Mouse (Mus musculus): ENCODE data around the gene Ubash3b.

Gene Ubash3b

DNA sequence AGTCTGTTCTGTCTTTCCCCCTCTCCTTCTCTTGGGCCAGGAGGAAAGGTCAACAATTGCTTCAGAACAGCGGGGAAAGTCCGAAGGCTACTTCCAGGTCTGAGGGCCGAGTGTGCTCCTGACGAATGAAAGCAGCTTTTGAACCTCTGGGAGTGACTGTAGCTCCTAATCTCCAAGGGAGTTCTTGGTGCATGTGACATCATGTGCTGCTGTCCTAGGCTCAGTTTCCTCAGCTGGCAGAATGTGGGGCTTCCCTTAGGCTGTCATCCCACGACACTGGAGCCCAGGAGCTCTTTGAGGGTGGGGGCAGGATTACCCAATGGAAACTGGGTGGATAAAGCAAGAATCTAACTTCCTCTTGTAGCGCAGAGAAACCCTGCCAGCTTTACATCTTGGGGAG lies at the start of gene Ubash3b:
TSS of gene Ubash3b (minus strand) at position 285 of the 400 bp plus-strand sequence.
- no peak for DNase-seq (ENCODE audit: low spot score)

DNA sequence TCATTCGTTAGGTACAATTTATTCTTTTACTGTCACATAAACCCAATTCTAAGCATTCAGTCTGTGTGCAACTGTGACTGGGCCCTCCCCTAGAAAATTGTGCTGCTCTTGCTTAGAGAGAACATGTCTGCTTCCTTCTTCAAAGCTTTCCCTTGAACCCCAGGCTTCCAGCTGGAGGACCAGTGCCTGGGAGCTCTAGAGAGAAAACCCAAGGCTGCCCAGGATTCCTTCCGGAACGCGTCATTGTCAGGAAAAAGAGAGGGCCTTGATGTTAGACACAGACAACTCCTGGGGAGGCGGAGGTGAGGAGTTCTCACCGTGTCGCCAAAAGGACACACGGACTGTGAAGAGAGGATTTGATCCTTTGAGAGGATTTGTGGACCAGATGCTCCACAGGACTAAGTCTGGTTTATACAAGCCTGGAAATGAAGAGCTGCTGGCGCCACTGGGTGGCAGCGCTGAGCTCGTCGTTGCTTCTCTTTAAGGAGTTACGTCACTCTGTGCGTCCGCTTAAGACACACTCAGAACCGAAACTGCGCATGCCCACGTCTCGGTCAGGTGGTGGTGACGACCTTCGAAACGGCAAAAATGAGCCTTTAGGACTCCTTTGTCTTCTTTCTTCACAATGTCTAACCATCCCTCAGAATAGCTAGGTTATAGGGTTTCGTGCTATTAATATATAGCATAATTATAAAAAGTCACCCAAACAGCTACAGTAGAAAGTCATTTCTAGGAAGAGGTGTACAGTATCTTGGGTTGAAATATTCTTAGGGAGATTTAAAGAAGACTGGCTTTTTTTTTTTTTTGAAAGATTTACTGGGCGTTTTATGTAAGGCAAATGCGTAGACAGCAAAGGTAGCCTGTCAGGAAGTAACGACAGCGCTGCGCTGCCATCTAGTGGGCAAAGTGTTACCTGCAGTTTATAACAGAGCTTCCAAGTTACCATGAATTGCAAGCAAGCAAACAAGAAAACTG lies 45.9 kb upstream of the Ubash3b start:
- DNase-seq (ENCODE audit: low spot score), result peak; percentile 95

DNA sequence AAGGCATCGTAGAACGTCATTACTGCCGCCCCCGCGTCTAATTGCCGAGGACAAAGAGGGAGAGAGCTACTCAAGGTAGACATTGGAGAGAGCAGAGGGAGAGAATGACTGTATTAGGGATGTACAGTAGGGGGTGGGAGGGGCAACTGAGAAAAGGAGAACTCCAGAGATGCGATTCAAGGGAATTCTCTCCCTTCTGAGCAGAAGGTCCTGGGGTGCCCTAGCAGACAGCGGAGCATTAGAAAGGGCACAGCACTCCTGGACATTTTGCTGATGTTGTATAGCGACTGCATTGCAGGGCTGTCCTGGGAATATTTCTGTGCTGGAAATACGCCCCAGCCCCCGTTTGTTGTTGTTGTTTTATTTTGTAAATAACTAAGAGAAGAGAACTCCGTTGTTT lies 45.2 kb upstream of the Ubash3b start:
- DNase-seq (ENCODE audit: low spot score), result no peak

DNA sequence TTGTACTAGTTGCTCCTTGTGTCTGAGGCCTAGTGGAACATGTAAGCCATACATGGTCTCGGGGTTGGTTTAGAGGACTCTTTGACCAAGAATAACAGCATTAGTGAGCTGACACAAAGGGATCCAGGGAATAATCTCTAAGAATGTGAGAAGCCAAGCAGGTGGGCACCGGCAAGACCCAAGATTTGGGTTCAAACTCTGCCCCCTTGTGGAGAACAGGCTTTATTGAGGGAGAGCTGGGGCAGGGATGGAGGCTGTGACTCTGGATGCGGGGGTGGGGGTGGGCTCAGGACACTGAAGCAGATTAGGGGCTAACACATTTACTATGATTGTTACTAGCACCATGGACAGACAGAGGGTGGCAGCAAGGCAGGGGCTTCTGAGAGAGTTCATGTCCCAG lies 43.8 kb upstream of the Ubash3b start:
- no peak for DNase-seq (ENCODE audit: low spot score)

DNA sequence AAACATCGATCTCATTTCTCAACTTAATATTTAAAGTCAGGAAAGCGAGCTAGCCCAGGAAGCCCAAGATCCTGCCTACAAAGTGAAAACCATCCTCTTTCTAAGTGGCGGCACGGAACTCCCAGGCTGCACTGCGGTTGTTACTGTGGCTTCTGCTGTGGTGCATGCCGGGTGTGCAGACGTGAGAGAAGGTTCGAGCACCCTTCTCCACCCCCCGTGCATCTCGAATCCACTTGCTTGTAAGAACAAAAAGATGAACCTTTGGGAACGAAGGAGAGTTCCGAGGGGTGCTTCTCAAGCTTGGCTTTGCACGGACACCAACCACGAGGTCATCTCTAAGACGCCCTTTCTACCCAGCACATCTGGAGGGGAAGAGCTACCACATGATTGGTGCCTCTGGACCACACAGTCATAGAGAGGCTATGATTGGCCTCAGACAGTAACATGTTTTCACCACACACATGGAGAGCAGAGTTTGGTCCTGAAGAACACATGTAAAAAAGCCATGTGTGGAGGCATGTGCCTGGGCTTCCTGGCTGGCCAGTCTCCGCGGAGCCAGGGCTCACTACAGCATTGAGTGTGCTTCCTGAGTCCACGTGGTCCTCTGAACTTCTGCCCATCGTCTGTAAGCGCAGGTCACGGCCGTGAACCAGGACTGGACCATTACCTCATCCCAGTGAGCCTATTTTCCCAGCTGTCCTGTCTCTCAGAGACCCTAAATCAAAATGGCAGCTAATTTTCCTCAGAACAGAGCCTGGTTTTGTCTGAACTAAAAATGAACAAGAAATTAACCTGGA lies 38.2 kb upstream of the Ubash3b start:
- DNase-seq (ENCODE audit: low spot score), result no peak

DNA sequence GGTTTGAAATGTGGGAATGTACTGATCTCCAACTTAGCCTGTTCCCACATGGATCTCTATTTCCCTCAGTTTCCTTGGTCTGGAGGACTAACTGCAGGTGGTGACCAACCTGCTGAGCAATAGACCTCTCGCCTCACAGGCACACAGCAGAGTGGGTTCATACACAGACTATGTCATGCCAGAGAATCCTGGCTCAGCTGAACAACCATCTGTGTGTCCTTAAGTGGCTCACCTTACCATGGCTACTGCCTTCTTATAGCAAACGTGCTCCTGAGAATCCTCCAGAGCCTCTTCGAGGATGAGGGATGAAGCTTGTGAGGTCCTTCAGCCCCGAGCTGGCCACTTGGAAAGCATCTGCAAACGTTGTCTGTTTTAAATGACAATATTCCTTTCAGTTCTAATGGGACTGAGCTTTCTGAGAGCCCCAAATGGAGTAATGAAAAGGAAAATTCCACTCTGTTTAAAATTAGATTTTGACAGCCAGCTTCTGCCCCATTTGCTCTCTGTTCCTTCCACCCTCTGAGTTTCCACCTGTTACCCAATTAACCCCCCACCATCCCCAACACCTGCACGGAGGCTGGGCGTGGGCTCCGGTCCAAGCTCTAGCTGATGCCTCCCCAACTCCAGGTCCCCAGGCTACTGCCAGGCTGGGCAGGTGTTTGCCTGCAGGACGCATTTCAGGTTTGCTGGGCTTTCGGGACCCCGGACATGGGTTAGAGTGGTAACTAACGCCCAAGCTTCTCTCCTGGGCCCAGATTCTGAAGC lies 37.2 kb upstream of the Ubash3b start:
- DNase-seq (ENCODE audit: low spot score), result no peak

DNA sequence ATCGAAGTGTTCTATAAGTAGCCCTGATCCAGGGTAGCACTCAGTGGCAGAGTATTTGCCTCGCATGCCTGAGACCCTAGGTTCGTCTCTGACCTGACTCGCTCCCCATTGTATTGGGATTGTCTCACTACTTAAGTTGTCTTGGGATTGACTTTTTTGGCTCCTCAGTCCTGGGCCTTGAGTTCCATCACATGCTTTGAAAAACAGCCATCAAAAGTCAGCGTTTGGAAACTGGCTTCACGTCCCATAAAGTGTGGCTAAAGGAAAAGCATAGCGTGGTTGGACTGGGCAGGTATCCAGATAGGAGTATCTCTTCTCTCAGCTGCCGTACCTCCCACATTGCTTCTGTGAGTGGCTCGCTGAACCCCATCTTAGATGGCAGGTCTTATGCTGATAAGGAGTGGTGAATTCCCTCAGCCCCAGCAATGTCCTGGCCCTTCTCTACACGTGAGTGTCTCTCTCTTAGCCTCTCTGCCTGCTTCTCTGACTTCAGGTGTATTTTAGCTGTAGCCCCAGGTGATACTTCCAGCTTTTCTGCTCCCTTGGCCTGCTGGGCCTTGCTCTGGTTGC lies 34.3 kb upstream of the Ubash3b start:
- no peak for DNase-seq (ENCODE audit: low spot score)

DNA sequence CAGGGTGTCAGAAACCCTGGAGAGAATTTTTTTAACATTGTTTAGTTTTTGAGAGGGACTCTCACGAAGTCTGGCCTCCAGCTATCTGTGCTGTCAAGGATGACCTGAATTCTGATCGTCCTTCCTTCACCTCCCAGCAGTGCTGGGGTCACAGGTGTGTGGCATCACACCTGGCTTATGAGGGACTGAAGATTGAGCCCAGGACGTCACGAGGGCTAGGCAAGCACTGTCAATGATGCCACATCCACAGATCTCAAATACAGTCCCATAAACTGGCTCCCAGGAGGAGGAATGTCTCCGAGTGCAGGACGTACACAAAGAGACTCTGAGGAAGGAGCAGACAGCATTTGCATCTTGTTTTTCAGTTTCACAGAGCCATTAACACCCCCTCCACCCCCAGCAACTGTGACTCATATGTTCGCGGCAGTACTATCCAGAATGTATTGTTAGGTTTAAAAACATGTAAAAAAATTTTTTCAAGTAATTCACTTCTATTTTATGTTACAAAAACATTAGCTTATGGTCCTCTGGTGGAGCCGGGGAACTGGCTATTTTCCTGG lies 30.2 kb upstream of the Ubash3b start:
- DNase-seq (ENCODE audit: low spot score), result no peak

DNA sequence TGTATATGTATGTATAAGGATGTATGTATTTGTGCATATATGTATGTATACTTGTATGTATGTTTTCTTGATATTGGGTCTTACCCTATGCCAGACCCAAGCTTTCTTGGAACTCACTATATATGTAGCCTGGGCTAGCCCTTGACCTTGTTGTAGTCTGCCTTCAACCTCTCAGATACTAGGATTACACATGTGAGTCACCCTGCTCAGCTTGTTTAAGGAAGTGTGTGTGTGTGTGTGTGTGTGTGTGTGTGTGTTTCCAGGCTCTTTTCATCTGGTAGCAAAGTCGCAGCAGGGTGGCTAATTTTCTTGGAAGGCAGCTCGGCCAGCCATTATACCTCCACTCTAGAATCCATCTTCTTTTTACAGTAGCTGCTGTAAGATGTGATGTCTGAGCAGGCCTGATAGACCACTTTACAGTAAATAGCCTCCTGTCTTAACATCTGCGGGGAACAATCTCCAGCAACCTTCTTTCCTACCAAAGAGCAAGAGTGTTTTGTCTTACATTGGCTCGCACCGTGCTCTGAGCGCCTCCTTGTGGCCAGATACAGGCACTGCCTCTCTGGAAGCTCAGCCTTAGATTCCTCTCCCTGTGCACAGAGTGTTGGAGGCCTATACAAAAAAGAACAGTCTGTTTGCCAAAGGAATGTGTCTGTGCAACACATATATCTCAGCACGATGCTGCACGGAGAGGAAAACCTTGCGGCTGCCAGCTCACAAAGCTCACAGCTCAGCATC lies 29.4 kb upstream of the Ubash3b start:
- DNase-seq (ENCODE audit: low spot score), result peak; percentile 75

DNA sequence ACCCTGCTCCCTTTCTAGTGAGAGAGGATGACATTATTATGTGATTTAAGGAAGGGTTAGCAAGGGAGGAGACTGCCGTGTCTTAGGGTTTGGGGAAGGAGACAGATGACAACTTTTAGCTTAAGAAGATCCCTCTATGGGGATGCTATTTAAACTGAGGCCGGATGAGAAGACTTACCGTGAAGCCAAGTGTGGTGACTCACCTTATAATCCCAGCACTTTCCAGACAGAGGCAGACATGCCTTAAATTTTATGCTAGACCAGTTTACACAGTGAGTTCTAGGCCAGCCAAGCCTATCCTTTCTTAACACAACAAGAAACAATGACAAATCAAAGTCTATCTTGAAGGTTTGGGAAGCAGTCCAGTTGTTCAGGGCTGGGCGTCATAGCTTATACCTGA lies 26.4 kb upstream of the Ubash3b start:
- no peak for DNase-seq (ENCODE audit: low spot score)

DNA sequence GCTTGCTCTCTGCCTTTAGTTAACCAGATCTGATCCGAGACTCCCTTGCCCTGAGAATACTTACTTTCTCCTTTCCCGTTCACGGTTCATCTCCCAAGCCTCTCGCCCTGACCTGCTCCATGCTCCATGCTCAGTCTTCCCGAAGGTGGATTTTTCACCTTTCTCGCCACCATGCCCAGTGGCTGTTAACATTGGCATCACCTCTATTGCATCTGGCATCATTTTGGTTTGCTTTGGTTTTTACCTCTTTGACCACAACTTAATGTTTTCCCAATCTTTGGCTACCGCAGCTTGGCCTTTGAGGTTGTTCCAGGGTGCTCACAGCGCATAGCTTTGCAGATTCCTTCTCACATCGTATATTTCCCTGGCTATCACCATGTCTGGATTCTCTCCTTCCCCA lies 26.0 kb upstream of the Ubash3b start:
- DNase-seq (ENCODE audit: low spot score), result no peak

DNA sequence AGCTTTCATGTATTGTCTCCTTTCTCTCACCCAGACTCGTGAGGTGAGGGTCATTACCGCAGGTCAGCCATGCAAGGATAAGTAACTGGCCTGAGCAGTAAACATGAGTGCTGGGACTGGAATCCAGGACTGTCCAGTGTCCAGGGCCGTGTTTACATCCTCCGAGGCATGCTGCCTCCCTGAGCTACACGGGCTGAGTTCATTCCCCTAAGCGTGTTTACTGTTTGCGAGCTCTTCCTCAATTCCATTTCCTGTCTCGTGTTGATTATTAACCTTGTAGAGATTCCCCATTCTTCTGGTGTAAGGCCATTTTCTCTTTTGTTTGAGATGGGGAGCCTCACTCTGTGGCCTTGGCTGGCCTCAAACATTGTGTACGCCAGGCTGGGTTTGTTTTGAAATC lies 23.8 kb upstream of the Ubash3b start:
- no peak for DNase-seq (ENCODE audit: low spot score)

DNA sequence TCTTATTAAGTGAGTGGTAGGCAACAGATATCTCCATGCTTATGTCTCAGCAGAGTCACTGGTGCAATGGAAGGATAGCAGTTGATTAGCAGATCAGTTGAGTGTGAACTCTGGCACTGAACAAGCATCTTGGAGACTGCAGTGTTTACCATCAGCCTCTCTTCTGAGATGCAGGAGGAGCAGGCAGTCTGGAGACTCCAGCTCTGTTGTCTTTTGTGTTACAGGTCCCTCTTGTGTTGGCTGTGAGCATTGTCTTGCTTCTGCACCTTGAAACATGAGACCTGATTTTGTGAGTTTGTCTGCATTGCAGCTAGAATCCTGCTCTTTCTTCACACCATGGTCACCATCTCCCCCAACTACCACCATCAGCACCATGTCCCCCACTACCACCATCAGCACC lies 21.1 kb upstream of the Ubash3b start:
- DNase-seq (ENCODE audit: low spot score), result peak; percentile 16

DNA sequence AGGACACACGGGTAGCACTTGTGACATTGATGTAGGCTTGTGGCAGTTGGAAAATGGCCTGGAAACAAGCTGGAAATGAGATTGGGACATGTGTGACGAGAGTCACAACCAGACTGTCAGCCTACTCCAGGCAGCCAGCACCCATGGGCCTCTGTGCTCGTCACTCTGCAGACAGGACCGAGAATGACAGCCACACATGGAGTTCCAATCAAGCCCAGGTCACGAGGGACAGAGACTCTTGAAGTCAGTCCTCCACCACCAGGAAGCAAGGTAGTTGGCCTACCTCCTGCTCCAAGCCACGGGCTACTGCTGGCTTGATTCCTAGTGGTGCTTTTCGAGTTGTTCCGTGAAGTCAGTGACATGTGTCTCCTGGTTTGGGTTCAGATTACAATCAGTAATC lies 20.3 kb upstream of the Ubash3b start:
- DNase-seq (ENCODE audit: low spot score), result no peak

DNA sequence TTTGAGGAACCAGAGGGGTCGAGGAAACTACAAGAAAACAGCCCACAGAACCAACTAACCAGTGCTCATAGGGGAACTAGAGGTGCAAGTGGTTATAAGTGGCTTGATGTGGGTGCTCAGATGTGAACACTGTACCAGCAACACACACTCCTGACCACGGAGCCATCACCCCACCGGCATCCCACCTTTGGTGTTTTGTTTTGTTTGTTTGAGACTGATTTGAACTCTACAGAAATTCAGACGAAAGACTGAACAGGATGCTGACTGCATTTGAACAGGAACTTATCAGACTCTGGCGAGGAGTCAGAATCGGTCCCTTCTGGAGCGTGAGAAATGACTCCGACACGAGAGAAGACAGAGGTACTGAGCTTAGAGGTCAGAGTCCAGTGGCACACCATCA lies 19.9 kb upstream of the Ubash3b start:
- DNase-seq (ENCODE audit: low spot score), result no peak

DNA sequence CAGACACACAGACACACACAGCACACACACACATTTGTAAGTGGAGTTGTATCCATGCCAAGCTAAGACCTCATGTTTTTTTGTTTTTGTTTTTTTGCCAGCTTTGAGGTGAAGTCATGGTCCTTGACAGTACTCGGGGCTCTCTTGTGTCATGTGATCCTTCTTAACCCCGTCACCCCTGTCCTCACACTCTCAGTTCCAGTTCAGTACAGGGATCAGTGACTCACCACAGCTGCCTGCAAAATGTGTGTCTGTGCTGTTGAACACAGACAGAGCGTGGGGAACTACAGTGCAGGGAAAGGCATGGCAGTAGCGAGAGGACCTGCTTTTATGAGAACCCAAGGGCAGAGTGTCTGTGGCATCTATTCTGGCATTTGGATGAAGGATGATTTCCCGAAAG lies 17.6 kb upstream of the Ubash3b start:
- DNase-seq (ENCODE audit: low spot score), result no peak

DNA sequence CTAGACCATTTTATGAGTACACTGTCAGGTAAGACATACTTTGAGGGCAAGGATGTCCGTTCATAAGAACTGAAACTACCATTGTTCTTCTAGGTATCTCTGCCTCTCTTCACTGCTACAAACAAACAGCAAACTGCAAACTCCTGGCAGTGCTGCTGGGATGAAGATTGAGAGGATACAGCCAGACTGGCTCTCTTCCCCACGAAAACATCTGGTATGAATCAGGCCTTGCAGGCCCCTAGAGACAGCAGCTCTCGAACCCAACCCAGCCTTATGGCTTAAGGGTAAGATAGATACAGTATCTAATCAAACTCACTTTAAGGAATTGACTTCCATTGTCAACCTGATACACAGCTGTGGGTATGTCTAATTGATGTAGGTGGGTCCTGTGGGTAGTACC lies 11.7 kb upstream of the Ubash3b start:
- DNase-seq (ENCODE audit: low spot score), result no peak

DNA sequence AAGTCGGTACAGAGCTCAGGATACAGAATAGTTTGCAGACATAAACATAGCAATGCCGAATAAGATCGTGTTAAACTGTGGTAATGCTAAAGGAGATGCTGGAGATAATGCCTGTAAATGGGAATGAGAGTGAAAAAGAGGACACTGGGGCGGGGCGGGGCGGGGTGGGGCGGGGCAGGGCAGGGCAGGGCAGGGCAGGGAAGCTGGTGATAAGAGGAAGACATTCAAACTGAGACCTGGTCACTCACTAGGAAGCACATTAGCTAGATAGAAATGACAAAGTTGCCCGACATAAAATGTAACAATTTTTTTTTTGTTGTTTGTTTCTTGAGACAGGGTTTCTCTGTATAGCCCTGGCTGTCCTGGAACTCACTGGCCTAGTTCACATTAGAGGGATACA lies 10.9 kb upstream of the Ubash3b start:
- DNase-seq (ENCODE audit: low spot score), result no peak

DNA sequence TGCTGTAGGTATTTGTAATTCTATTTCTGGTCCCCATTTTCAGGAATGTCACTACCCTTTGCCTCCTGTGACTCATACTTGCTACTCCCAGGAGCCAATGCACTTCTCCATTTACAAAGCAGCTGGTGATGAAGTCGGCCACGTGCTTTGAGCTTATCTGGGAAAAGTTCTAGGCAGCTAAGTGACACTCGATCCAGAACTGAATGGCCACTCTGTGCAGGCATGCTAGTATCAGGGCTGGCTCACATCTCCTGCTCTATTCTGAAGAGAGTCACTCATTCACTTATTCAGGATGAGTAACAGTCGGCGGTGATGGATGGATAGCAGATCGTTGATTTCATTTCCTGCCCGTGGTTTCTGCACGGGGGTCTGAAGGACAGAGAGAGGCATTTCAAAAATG lies 8.5 kb upstream of the Ubash3b start:
- DNase-seq (ENCODE audit: low spot score), result no peak

DNA sequence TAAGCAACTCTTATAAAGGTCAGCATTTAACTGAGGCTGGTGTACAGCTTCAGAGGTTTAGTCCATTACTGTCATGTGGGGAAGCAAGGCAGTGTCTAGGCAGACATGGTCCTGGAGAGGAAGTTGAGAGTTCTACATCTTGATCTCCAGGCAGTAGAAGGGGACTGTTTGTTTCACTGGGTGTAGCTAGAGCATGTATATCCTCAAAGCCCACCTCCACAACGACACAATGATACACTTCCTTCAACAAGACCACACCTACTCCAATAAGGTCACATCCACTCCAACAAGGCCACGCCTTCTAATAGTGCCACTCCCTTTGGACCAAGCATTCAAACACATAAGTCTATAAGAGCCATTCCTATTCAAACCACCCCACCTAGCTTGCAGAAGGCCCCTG lies 7.2 kb upstream of the Ubash3b start:
- DNase-seq (ENCODE audit: low spot score), result no peak

DNA sequence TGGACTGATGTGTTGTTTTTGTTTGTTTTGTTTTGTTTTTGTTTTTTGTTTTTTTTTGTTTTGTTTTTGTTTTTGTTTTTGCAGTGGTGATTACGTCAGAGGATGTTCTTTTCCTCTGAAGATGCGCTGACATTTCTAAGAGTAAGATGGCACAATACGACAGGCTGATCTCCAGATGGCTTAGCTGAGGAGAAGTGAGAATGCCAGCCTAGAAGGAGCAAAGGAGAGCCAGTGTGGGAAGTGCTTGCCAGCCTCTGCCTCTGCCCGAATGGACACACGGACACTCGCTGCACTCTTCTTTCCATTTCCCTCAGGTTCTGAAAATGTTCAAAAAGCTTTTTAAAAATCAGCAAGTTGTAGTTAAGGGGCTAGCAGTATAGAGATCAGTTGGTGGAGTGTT lies 6.7 kb upstream of the Ubash3b start:
- DNase-seq (ENCODE audit: low spot score), result no peak
